Mouse (Mus musculus) liver, adult 2 months (tissue): ENCODE data around the gene Ibsp.

ENCODE experiments used
- CTCF ChIP-seq: fragments of 200-500 bp; IDR thresholded peaks from 2 replicates; pipeline ENCODE4 v1.5.1; 2011; ENCODE audit warnings: low read depth, low read length, control low read depth
- POLR2A ChIP-seq: fragments of 200-500 bp; IDR thresholded peaks from 2 replicates; pipeline ENCODE4 v1.6.1; 2011; ENCODE audit warnings: low read length, control low read depth; ENCODE audit not compliant: insufficient read depth; ENCODE audit errors: extremely low read depth

DNA sequence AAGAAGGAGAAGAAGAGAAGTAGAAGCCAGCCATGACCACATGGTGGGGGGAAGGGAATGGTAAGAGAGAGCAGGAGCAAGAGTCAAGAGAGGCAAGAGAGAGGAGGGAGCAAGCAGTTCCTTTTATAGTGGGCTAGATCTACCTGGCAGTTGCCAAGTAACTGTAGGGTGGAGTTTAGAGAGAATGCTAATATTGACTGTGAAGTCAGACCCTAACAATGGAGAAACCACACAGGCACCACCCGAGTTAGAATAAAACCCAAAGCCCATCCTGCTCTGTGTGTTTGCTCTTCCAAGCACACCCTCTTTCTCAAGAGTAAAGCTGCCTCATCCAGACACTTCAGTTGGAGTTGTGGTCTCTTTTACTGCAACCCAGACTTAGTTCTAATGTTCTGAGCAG lies 15.1 kb downstream of the Ibsp start:
- TF ChIP-seq CTCF (no peak), POLR2A (no peak)
